Mouse (Mus musculus): ENCODE measurements around the gene Med31.

GRCm38 (mm10) chr11:72163198-72163597, 52.2 kb downstream of the Med31 start:
- TF ChIP-seq TCF12 (IDR thresholded peaks at IDR 0.05; ENCODE audit: low read depth, low read length) (no peak), CTCF (conservative IDR thresholded peaks at IDR 0.05 in 1 of 2, IDR thresholded peaks at IDR 0.05 in 1 of 2; ENCODE audit: low read depth in 2 of 2, low read length in 2 of 2) (no peak), MAZ (IDR thresholded peaks at IDR 0.05; ENCODE audit: low read depth, low read length) (no peak), SIN3A (IDR thresholded peaks at IDR 0.05; ENCODE audit: low read length) (no peak), E2F4 (IDR thresholded peaks at IDR 0.05; ENCODE audit: insufficient replicate concordance, low read depth, low read length) (no peak), TBP (conservative IDR thresholded peaks at IDR 0.05; ENCODE audit: low read depth, low read length) (no peak), PAX5 (IDR thresholded peaks at IDR 0.05; ENCODE audit: low read length) (no peak), ZNF384 (IDR thresholded peaks at IDR 0.05; ENCODE audit: low read depth, low read length) (no peak), HCFC1 (IDR thresholded peaks at IDR 0.05; ENCODE audit: low read depth, low read length) (no peak), EP300 (IDR thresholded peaks at IDR 0.05; ENCODE audit: low read length) (no peak), POLR2A (IDR thresholded peaks at IDR 0.05; ENCODE audit: low read depth, low read length) (no peak), ZC3H11A (IDR thresholded peaks at IDR 0.05; ENCODE audit: low read depth, low read length) (no peak), POLR2AphosphoS2 (IDR thresholded peaks at IDR 0.05; ENCODE audit: low read depth, low read length) (no peak), MAX (IDR thresholded peaks at IDR 0.05; ENCODE audit: low read length) (no peak)
